Mouse (Mus musculus): ENCODE data around the gene Lat2. TPM values are rescaled to one million over a fixed set of nuclear protein-coding genes. Genes with fewer than 3 reads are reported as not detected.

The Lat2 gene
- polyA plus RNA-seq, 1 experiment from 2014 or later = 6.4 TPM

GRCm38 (mm10) chr5:134609916-134610643 is 4.7 kb downstream of the Lat2 start:
- Histone ChIP-seq H3K4me2 (replicated peaks) (no peak overlapping the region), H3K36me3 (peaks cover 8% of the 10 kb centered on the region), H3K9ac (no peak overlapping the region), H3K27ac (no peak overlapping the region), H3K9me3 (no peaks in the 10 kb centered on the region), H3K4me3 (no peak overlapping the region), H3K4me1 (no peaks in the 10 kb centered on the region), H3K27me3 (replicated peaks) (no peaks in the 10 kb centered on the region)
- 82% methylated on average over 12 of the region's 12 CpGs for WGBS
- ATAC-seq (ENCODE audit: low FRiP score, low read depth) = no peak

- WGBS = 76% methylated on average over 5 of the region's 5 CpGs
- ATAC-seq (ENCODE audit: low FRiP score, low read depth) = no peak
- Histone ChIP-seq H3K4me2 (replicated peaks) (no peak overlapping the region), H3K9me3 (no peaks in the 10 kb centered on the region), H3K36me3 (peaks cover 10% of the 10 kb centered on the region), H3K4me1 (no peaks in the 10 kb centered on the region), H3K27ac (no peak overlapping the region), H3K4me3 (no peak overlapping the region), H3K9ac (no peak overlapping the region), H3K27me3 (replicated peaks) (no peaks in the 10 kb centered on the region)
Observed at GRCm38 (mm10) chr5:134607121-134607520, 7.7 kb downstream of the Lat2 start.

GRCm38 (mm10) chr5:134606314-134606713 is 8.5 kb downstream of the Lat2 start:
- ATAC-seq (ENCODE audit: low FRiP score, low read depth) = no peak

GRCm38 (mm10) chr5:134604376-134604775 is 10.4 kb downstream of the Lat2 start:
- H3K27ac ChIP-seq = no peak overlapping the region
- no peak for ATAC-seq (ENCODE audit: low FRiP score, low read depth)
- WGBS = 87% methylated on average over 11 of the region's 11 CpGs
- no peak overlapping the region for H3K4me3 ChIP-seq
- peaks cover 18% of the 10 kb centered on the region for H3K36me3 ChIP-seq
- no peaks in the 10 kb centered on the region for H3K27me3 ChIP-seq (replicated peaks)
- H3K9me3 ChIP-seq = no peaks in the 10 kb centered on the region
- H3K4me2 ChIP-seq (replicated peaks) = no peak overlapping the region
- H3K9ac ChIP-seq = no peak overlapping the region
- no peaks in the 10 kb centered on the region for H3K4me1 ChIP-seq

More at GRCm38 (mm10) chr5:134606314-134606713, 8.5 kb downstream of the Lat2 start:
- no peak overlapping the region for H3K27ac ChIP-seq
- peaks cover 14% of the 10 kb centered on the region for H3K36me3 ChIP-seq
- no peak overlapping the region for H3K9ac ChIP-seq
- no peak overlapping the region for H3K4me3 ChIP-seq
- no peaks in the 10 kb centered on the region for H3K27me3 ChIP-seq (replicated peaks)
- no peaks in the 10 kb centered on the region for H3K9me3 ChIP-seq
- H3K4me1 ChIP-seq = no peaks in the 10 kb centered on the region
- H3K4me2 ChIP-seq (replicated peaks) = no peak overlapping the region

- no peaks in the 10 kb centered on the region for H3K9me3 ChIP-seq
- WGBS = 90% methylated on average over 10 of the region's 10 CpGs
- H3K9ac ChIP-seq = no peak overlapping the region
- H3K4me2 ChIP-seq (replicated peaks) = no peak overlapping the region
- no peaks in the 10 kb centered on the region for H3K27me3 ChIP-seq (replicated peaks)
- no peak overlapping the region for H3K27ac ChIP-seq
- H3K4me1 ChIP-seq = no peaks in the 10 kb centered on the region
- peaks cover 76% of the 10 kb centered on the region for H3K36me3 ChIP-seq
- no peak overlapping the region for H3K4me3 ChIP-seq
- no peak for ATAC-seq (ENCODE audit: low FRiP score, low read depth)
Observed at GRCm38 (mm10) chr5:134597711-134598110, 17.1 kb downstream of the Lat2 start.

GRCm38 (mm10) chr5:134593093-134593492 is 21.7 kb downstream of the Lat2 start:
- H3K9me3 ChIP-seq = no peaks in the 10 kb centered on the region
- no peaks in the 10 kb centered on the region for H3K4me1 ChIP-seq
- H3K4me2 ChIP-seq (replicated peaks) = no peak overlapping the region
- H3K9ac ChIP-seq = no peak overlapping the region
- no peak overlapping the region for H3K4me3 ChIP-seq
- peaks cover 87% of the 10 kb centered on the region for H3K36me3 ChIP-seq
- H3K27me3 ChIP-seq (replicated peaks) = no peaks in the 10 kb centered on the region
- 90% methylated on average over 9 of the region's 9 CpGs for WGBS
- no peak for ATAC-seq (ENCODE audit: low FRiP score, low read depth)
- H3K27ac ChIP-seq = no peak overlapping the region

- ATAC-seq (ENCODE audit: low FRiP score, low read depth) = no peak
- Histone ChIP-seq H3K4me1 (no peaks in the 10 kb centered on the region), H3K27ac (no peak overlapping the region), H3K9ac (no peak overlapping the region), H3K4me2 (replicated peaks) (no peak overlapping the region), H3K4me3 (no peak overlapping the region), H3K36me3 (peaks cover 81% of the 10 kb centered on the region), H3K9me3 (no peaks in the 10 kb centered on the region), H3K27me3 (replicated peaks) (no peaks in the 10 kb centered on the region)
- WGBS = 94% methylated on average over 11 of the region's 11 CpGs
Observed at GRCm38 (mm10) chr5:134592026-134592581, 22.7 kb downstream of the Lat2 start.

GRCm38 (mm10) chr5:134589900-134590299 is 24.9 kb downstream of the Lat2 start:
- peaks cover 68% of the 10 kb centered on the region for H3K36me3 ChIP-seq
- no peaks in the 10 kb centered on the region for H3K4me1 ChIP-seq
- H3K9me3 ChIP-seq = no peaks in the 10 kb centered on the region
- no peak overlapping the region for H3K4me3 ChIP-seq
- H3K27ac ChIP-seq = no peak overlapping the region
- H3K27me3 ChIP-seq (replicated peaks) = no peaks in the 10 kb centered on the region
- no peak for ATAC-seq (ENCODE audit: low FRiP score, low read depth)
- no peak overlapping the region for H3K9ac ChIP-seq
- WGBS = 86% methylated on average over 3 of the region's 3 CpGs
- no peak overlapping the region for H3K4me2 ChIP-seq (replicated peaks)

- Histone ChIP-seq H3K4me2 (replicated peaks) (no peak overlapping the region), H3K27ac (no peak overlapping the region), H3K4me3 (no peak overlapping the region), H3K36me3 (peaks cover 22% of the 10 kb centered on the region; the same call in 1 of the 2 replicates), H3K4me1 (peaks cover 9% of the 10 kb centered on the region), H3K27me3 (replicated peaks) (no peaks in the 10 kb centered on the region), H3K9ac (no peak overlapping the region), H3K9me3 (no peaks in the 10 kb centered on the region)
- 94% methylated on average over 5 of the region's 5 CpGs for WGBS
- ATAC-seq (ENCODE audit: low FRiP score, low read depth) = no peak
Observed at GRCm38 (mm10) chr5:134584798-134585197, 30.0 kb downstream of the Lat2 start.

GRCm38 (mm10) chr5:134583884-134584213 is 31.0 kb downstream of the Lat2 start:
- no peak overlapping the region for H3K9ac ChIP-seq

GRCm38 (mm10) chr5:134583006-134583883 is 31.6 kb downstream of the Lat2 start:
- 33% methylated on average over 15 of the region's 15 CpGs for WGBS
- H3K4me2 ChIP-seq (replicated peaks) = peak overlapping the region; percentile 82
- no peaks in the 10 kb centered on the region for H3K9me3 ChIP-seq
- no peaks in the 10 kb centered on the region for H3K27me3 ChIP-seq (replicated peaks)
- ATAC-seq (ENCODE audit: low FRiP score, low read depth) = no peak
- H3K4me1 ChIP-seq = peaks cover 9% of the 10 kb centered on the region
- peak overlapping the region; percentile 71 for H3K4me3 ChIP-seq
- H3K36me3 ChIP-seq = peaks cover 13% of the 10 kb centered on the region; the same call in 1 of the 2 replicates
- no peak overlapping the region for H3K27ac ChIP-seq
- H3K9ac ChIP-seq = peak overlapping the region; percentile 64

More at GRCm38 (mm10) chr5:134583884-134584213, 31.0 kb downstream of the Lat2 start:
- Histone ChIP-seq H3K4me3 (no peak overlapping the region), H3K4me2 (replicated peaks) (peak overlapping the region; percentile 82), H3K9me3 (no peaks in the 10 kb centered on the region), H3K4me1 (peaks cover 9% of the 10 kb centered on the region), H3K27ac (no peak overlapping the region), H3K36me3 (peaks cover 19% of the 10 kb centered on the region; the same call in 1 of the 2 replicates), H3K27me3 (replicated peaks) (no peaks in the 10 kb centered on the region)
- no peak for ATAC-seq (ENCODE audit: low FRiP score, low read depth)
- 84% methylated on average over 3 of the region's 3 CpGs for WGBS

- H3K36me3 ChIP-seq = peaks cover 12% of the 10 kb centered on the region; the same call in 1 of the 2 replicates
- H3K9ac ChIP-seq = peak overlapping the region; percentile 64
- WGBS = 8% methylated on average over 30 of the region's 30 CpGs
- ATAC-seq (ENCODE audit: low FRiP score, low read depth) = peak; percentile 93
- no peaks in the 10 kb centered on the region for H3K27me3 ChIP-seq (replicated peaks)
- H3K9me3 ChIP-seq = no peaks in the 10 kb centered on the region
- H3K4me1 ChIP-seq = peaks cover 9% of the 10 kb centered on the region
- peak overlapping the region; percentile 82 for H3K4me2 ChIP-seq (replicated peaks)
- H3K27ac ChIP-seq = no peak overlapping the region
- H3K4me3 ChIP-seq = peak overlapping the region; percentile 71
Observed at GRCm38 (mm10) chr5:134582221-134582907, 32.5 kb downstream of the Lat2 start.

Data from neural tube, embryonic 12.5 days (tissue).